Mouse (Mus musculus): ENCODE measurements around the gene Camkmt. TPM values are rescaled to one million over a fixed set of nuclear protein-coding genes. Genes with fewer than 3 reads are reported as not detected.

Camkmt gene
- total RNA-seq (2012; rRNA removed) (1.6 and 2.2 TPM in 2 replicates), polyA plus RNA-seq (2012; ENCODE audit: insufficient read depth in 1 of 2, insufficient read length in 2 of 2, low read depth in 1 of 2, low replicate concordance in 2 of 2, missing spikeins in 1 of 2) (1 to 10 TPM in 1 of 2 experiments, not detected in 1; 5.9 TPM)

DNA sequence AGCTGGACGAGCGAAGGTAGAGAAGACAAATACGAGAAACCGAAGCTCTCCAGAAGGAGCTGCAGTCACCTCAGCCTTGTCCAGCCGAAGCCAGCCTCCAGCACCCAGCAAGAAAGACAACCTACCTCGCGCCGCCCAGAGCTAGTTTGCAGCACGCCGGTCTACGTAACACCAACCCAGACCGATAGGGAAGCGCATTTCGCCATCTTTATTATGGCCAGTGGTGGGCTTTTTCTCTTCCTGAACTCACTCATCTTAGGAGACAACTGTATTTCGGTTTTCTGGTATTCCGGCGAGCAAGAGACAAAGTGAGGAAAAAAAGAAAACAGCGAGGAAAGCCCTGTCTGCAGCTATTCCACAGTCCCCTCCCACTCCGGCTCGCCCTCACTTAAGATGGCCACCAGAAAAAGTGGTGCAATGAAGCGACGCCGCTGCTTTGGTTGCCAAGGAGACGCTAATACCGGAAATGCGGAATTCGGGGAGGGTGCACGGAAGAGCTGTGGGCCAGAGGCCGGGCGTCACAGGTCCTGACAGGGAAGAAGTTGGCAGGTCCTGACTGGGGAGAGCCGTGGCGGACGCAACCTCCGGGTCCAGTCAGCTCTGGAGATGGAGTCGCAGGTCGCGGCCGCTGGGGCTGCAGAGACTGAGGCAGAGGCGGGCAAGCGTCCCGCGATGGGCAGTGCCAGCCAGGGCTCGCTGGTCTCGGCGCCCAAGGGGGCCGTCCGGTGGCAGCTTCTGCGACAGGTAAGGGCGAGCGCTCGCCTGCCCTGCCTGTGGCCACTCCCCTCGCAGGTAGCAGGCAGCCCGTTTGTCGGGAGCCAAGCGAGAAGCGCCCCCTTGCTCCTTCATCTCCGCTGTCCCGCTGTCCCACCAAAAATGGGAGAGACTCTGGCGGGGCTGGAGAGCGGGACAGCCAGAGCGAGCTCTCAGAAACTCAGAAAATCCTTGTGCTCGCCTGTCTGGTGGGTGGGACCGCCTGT lies at the start of gene Camkmt, which contains the start of gene Prepl:
Gene Camkmt, plus strand, starts transcription at position 433 of the 980 bp plus-strand sequence.
Gene Prepl, minus strand, starts transcription at position 122 of the 980 bp plus-strand sequence.
- H3K9me3 ChIP-seq (replicated peaks; ENCODE audit: insufficient read depth, low read length), result no peaks in the 10 kb centered on the region
- H3K27me3 ChIP-seq (ENCODE audit: control insufficient read depth in 1 of 2, insufficient read depth in 2 of 2, low read length in 2 of 2), result no peaks in the 10 kb centered on the region
- peaks cover 0 to 10% of the 10 kb centered on the region in 2 experiments; a peak in 2 of 4 replicates for H3K36me3 ChIP-seq (ENCODE audit: control insufficient read depth in 1 of 2, insufficient read depth in 2 of 2, low read length in 2 of 2)
- H3K27ac ChIP-seq (ENCODE audit: control insufficient read depth, low read depth, low read length), result peak within 1 kb of the TSS; percentile 73
- peak within 1 kb of the TSS; percentile 71 for H3K9ac ChIP-seq (ENCODE audit: control insufficient read depth, low read depth, low read length, poor library complexity, severe bottlenecking)
- peak within 1 kb of the TSS; percentile 68 to 95 for H3K4me3 ChIP-seq (ENCODE audit: control insufficient read depth in 1 of 2, insufficient read depth in 1 of 2, low read depth in 2 of 2, low read length in 2 of 2)
- peak; percentile 99 for DNase-seq (ENCODE audit: low read depth, low spot score)
- H3K4me1 ChIP-seq (ENCODE audit: control insufficient read depth in 1 of 2, insufficient read depth in 2 of 2, low read length in 2 of 2), result peaks cover 2 to 3% of the 10 kb centered on the region in 2 experiments; a peak in 2 of 4 replicates
- H3K79me2 ChIP-seq (ENCODE audit: control insufficient read depth, insufficient read depth, low read length, poor library complexity), result no peaks in the 10 kb centered on the region; the same call in 1 of the 2 replicates
- TF ChIP-seq ZNF384 (IDR thresholded peaks at IDR 0.05; ENCODE audit: low read depth, low read length) (no peak), SMC3 (IDR thresholded peaks at IDR 0.05; ENCODE audit: low read depth, low read length) (no peak), USF1 (IDR thresholded peaks at IDR 0.05; ENCODE audit: low read depth, low read length) (no peak), TBP (IDR thresholded peaks at IDR 0.05; ENCODE audit: low read depth, low read length) (peak; percentile 49; the same call in 1 of the 2 replicates), ZC3H11A (IDR thresholded peaks at IDR 0.05; ENCODE audit: low read depth, low read length) (no peak), MYC (IDR thresholded peaks at IDR 0.05; ENCODE audit: low read depth, low read length) (0 out of 2 replicates have a peak, but pooled peaks have one; percentile 36), MAZ (IDR thresholded peaks at IDR 0.05; ENCODE audit: low read depth, low read length) (peak; percentile 86; the same call in 1 of the 2 replicates), GABPA (IDR thresholded peaks at IDR 0.05; ENCODE audit: low read depth, low read length) (no peak), ETS1 (IDR thresholded peaks at IDR 0.05; ENCODE audit: low read depth, low read length) (0 out of 2 replicates have a peak, but pooled peaks have one; percentile 5), MAFK (IDR thresholded peaks at IDR 0.05; ENCODE audit: borderline replicate concordance, low read depth, low read length) (no peak), ELF1 (IDR thresholded peaks at IDR 0.05; ENCODE audit: low read depth, low read length) (peak; percentile 96), SIN3A (IDR thresholded peaks at IDR 0.05; ENCODE audit: low read length) (peak; percentile 98), MYB (IDR thresholded peaks at IDR 0.05; ENCODE audit: low read depth, low read length) (no peak), CHD1 (IDR thresholded peaks at IDR 0.05; ENCODE audit: low read depth, low read length) (no peak), MAX (IDR thresholded peaks at IDR 0.05; ENCODE audit: low read length) (no peak; the same call in 1 of the 2 replicates), GATA1 (IDR thresholded peaks at IDR 0.05; ENCODE audit: low read depth, low read length) (peak; percentile 57; the same call in 1 of the 2 replicates), NRF1 (IDR thresholded peaks at IDR 0.05; ENCODE audit: insufficient read depth, low read depth, low read length, poor library complexity, severe bottlenecking) (peak; percentile 51; the same call in 1 of the 2 replicates), TCF12 (IDR thresholded peaks at IDR 0.05; ENCODE audit: low read depth, low read length) (peak; percentile 52), USF2 (IDR thresholded peaks at IDR 0.05; ENCODE audit: borderline replicate concordance in 1 of 2, insufficient read depth in 1 of 2, low read depth in 1 of 2, low read length in 2 of 2) (no peak), NELFE (IDR thresholded peaks at IDR 0.05; ENCODE audit: low read depth, low read length) (peak; percentile 66), POLR2AphosphoS5 (IDR thresholded peaks at IDR 0.05; ENCODE audit: borderline replicate concordance, low read depth, low read length) (no peak), BHLHE40 (IDR thresholded peaks at IDR 0.05; ENCODE audit: borderline replicate concordance, low read depth, low read length) (no peak), JUND (IDR thresholded peaks at IDR 0.05; ENCODE audit: low read depth, low read length) (no peak), TAL1 (IDR thresholded peaks at IDR 0.05; ENCODE audit: low read length) (no peak), E2F4 (IDR thresholded peaks at IDR 0.05; ENCODE audit: borderline replicate concordance, low read depth, low read length) (no peak), POLR2AphosphoS2 (IDR thresholded peaks at IDR 0.05; ENCODE audit: low read length) (no peak), POLR2A (IDR thresholded peaks at IDR 0.05; ENCODE audit: control insufficient read depth in 1 of 2, insufficient read depth in 1 of 2, low read depth in 1 of 2, low read length in 2 of 2, poor library complexity in 1 of 2) (peak; percentile 50 to 66; a peak in 3 of 4 replicates), KAT2A (conservative IDR thresholded peaks at IDR 0.05; ENCODE audit: low read depth, low read length) (no peak; the same call in 1 of the 2 replicates), UBTF (IDR thresholded peaks at IDR 0.05; ENCODE audit: borderline replicate concordance, insufficient read depth, low read depth, low read length) (no peak), EP300 (IDR thresholded peaks at IDR 0.05; ENCODE audit: low read depth in 1 of 2, low read length in 2 of 2) (no peak), MEF2A (IDR thresholded peaks at IDR 0.05; ENCODE audit: extremely low read depth, insufficient replicate concordance, low read depth, low read length, poor library complexity, severe bottlenecking) (no peak), MXI1 (IDR thresholded peaks at IDR 0.05; ENCODE audit: low read depth, low read length) (peak; percentile 94), CHD2 (IDR thresholded peaks at IDR 0.05; ENCODE audit: low read length) (no peak)
